Mouse (Mus musculus): ENCODE measurements around the gene Qsox1.

Gene Qsox1

DNA sequence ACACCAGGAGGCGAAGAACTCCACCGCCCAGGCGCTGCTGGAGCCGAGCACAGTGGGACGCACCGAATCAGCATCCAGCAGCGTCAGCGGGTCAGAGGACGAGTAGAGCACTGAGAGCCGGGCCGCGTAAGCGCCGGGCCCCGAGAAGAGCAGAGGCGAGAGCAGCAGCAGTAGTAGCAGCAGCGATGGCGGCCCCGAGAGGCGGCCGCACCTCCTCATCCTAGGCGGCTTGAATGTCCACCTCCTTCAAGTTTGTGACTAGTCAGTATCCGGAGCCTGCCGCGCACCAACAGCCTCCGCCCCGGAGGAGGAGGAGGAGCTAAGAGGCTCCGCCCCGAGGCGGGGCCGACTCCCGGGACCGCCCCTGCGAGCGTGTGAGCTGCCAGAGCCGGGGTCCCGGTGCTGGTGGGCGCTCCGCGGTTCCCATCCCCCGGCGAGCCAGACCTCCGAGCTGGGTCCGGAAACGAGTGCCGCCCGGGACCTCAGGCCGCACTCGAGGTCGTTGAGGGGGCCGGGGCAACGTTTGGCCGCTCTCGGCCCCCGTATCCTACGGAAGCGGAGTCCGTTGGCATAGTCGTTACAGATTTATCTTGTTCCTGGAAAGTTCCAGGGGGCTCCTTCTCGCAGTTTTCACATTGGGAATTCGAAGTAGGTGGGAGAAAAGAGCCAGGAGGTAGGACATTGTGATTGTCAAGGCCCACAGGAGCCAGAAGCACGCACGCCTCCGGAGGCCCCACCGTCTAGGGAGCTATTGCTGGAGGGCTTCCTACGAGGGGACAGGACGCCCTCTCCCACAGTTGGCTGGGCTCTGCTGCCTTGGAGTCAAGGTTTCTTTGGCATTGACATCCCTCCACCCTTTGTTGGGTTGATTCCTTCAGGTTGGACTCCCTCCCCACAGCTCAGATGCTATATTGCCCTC lies at the start of gene Qsox1:
Gene Qsox1, minus strand, starts transcription at position 309 of the 919 bp plus-strand sequence.
- peak; percentile 89 to 93 for DNase-seq

- peak in 1 of 2 experiments; percentile 8 for DNase-seq
These were observed 42.4 kb upstream of the Qsox1 start for GRCm38 (mm10) chr1:155854926-155855702.

GRCm38 (mm10) chr1:155853009-155853408 lies 40.3 kb upstream of the Qsox1 start:
- no peak for DNase-seq

GRCm38 (mm10) chr1:155844235-155844634 lies 31.5 kb upstream of the Qsox1 start:
- DNase-seq: no peak

DNA sequence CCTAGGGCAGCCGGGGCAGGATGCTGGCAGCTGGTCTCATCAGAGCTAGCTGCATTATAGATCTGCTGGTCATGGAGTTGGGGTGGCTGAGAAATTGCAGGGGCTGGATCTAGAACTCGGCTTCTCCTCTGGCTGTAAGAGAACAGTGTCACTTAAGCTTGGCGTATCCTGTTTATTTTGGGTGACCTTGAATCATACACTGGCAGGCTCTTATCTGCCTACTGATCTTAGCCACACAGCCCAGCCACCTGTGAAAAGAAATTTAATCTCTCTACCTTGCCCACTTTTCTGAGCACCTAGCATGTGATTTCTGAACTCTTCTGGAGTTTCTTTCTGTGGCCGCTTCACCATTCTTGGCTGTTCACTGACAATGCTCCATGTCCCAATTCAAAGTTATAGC lies 30.8 kb upstream of the Qsox1 start:
- DNase-seq: no peak

DNA sequence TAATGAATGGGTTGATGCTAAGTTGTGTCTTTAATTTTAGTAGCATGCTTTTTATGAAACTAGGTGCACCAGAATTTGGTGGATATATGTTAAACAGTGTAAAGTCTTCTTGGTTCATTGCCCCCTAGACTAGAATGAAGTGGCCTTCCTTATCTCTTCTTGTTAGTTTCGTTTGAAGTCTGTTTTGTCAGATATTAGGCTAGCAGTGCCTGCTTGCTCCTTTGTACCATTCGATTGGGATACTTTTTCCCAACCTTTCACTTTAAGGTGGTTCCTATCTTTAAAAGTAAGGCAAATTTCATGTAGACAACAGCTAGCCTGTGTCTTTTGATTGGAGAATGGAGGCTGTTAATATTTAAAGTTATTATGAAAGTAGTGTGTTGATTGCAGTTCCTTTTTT lies 23.0 kb upstream of the Qsox1 start:
- DNase-seq: no peak

GRCm38 (mm10) chr1:155833610-155834009 lies 20.9 kb upstream of the Qsox1 start:
- no peak for DNase-seq

- DNase-seq: no peak
These were observed 19.3 kb upstream of the Qsox1 start for GRCm38 (mm10) chr1:155831958-155832357.

DNA sequence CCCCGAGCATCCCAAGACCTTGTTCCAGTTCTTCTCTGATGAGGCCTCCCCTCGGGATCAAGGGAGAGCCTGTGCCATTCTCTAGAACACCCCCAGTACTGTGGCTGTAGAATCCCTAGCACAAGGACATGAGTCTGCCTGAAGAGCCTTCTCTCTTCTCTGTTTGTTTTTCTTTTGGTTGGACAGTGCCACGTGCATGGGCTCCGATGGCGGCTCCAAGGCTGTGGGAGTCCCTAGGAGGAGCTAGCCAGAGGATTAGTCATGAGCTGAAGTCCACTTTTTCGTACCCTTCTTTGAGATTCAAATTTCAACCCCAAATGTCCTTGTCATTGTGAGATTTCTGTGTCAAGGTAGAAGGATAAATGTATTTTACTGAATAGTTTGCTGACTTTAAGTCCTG lies 18.2 kb upstream of the Qsox1 start:
- DNase-seq: no peak

DNA sequence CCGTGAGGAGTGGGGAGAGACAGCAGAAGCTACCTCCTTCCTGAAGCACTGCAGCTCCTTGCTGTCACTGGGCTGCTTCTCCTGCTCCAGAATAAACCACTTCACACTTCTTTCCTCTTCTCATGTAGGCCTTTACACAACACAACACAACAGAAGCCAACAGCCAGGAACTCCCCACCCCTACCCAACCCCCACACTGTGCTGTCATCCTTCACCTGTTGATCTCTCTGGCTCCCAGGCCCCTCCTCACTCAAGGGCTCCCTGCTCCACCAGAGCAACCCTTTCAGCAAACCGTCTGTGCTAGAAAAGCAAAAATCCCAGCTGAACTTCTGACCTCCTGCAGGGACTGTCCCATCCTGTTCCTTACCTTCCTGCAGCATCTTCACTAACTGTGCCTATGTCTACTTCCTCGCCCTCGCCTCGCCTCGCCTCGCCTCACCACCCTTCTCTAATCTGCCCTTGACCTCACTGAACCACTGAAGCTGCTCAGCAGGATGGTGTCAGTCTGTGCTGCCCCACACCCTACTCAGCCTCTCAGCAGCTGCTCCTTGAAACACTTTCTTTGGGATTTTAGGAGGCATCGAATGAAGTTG lies 15.1 kb upstream of the Qsox1 start:
- DNase-seq: no peak

GRCm38 (mm10) chr1:155826803-155827395 lies 14.2 kb upstream of the Qsox1 start:
- peak in 1 of 2 experiments; percentile 33 for DNase-seq

- no peak for DNase-seq
These were observed 13.4 kb upstream of the Qsox1 start for GRCm38 (mm10) chr1:155825940-155826716.

DNA sequence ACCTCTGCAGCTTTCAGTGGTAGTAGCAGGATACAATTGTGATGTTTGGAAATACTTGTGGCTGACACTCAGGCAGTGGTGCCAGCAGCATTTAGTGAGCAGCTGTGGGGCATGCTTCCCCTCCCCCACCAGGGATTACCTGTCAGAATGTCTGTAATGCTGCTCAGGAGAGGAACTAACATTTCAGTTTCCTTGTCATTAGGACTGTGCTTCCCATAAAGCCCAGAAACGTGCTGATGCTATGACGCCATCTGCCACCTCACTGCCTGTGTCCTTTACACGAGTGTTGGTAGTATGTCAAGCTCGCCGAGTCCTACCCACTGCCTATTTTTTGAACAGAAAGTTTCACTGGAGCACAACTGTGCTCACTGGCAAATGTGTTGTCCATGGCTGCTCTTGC lies 8.0 kb upstream of the Qsox1 start:
- no peak for DNase-seq

- no peak for DNase-seq
These were observed 3.5 kb upstream of the Qsox1 start for GRCm38 (mm10) chr1:155816167-155816566.

GRCm38 (mm10) chr1:155811995-155812580 lies 601 bp downstream of the Qsox1 start:
- peak in 1 of 2 experiments; percentile 8 for DNase-seq

DNA sequence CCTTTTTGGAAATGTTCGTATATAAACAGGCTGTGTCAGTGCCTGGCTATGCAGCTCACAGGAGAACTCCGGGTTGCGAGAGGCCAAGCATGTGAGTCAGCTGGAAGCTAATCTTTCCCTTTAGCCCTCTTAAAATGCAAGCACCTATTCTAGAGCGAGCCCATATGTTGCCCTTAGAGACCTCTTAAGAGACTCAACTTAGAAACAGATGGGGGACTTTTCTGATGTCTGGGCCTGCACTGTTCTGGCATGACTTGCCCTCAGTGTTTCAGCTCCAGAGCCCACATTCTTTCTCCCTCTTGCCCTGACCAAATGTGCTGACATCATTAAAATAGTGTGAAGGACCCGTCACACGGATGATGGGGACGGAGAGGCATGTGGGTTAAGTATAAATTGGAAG lies 2.1 kb downstream of the Qsox1 start:
- peak in 1 of 2 experiments; percentile 27 for DNase-seq

- peak; percentile 21 to 45 for DNase-seq
These were observed 2.8 kb downstream of the Qsox1 start for GRCm38 (mm10) chr1:155809706-155810442.

GRCm38 (mm10) chr1:155808261-155808660 lies 4.4 kb downstream of the Qsox1 start:
- no peak for DNase-seq

- no peak for DNase-seq
These were observed 7.1 kb downstream of the Qsox1 start for GRCm38 (mm10) chr1:155805607-155806006.

DNA sequence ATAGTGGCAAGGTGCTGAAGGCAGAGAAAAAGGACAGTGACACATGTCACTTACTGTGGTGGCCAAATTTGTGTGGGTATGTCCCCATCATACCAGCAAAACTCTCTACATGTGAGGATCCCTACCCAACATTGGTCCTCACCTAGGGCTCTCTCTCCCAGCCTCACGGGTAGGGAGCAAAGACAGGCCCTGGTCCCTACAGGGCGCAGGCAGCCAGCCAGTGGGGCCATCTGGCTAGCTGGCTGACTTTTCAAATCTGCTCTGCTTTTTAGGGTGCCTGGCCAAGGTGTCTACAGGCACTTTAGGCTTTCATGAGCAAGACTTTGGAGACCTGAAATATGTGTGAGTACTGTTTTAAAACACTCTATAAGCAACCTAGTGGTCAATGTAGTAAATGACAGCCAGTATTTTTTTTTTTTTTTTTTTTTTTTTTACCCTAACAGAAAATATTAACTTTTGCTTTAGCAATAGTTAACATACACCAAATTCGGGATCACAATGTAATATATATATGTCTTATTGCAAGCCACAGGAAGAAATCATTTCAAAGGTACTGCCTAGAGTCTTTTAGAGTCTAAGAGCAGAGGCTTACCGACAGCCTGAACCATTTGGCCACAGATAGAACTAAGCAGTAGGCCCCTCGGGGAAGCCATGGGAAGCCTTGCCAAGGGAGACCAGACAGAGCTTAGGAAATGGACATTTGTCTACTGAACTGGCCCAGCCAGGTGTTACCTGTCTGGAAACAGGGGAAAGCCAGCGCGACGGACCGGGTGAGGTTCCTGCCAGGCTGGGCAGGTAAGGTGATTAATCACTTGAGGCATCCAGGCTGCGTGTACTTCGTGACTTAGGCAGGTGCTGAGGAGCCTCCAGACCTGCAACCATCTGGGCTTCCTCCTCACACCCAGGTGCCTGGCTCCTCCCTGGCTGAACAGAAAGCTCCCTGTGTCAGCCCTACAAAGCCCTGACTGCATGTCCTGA lies 11.4 kb downstream of the Qsox1 start:
- DNase-seq: no peak

Measured in kidney, postnatal 4 days (tissue).